Mouse (Mus musculus): Measurements from ENCODE around the gene Sec61a2. TPM values are rescaled to one million over a fixed set of nuclear protein-coding genes. Genes with fewer than 3 reads are reported as not detected.

The Sec61a2 gene
- polyA plus RNA-seq, 1 experiment, result 23.3 TPM

DNA sequence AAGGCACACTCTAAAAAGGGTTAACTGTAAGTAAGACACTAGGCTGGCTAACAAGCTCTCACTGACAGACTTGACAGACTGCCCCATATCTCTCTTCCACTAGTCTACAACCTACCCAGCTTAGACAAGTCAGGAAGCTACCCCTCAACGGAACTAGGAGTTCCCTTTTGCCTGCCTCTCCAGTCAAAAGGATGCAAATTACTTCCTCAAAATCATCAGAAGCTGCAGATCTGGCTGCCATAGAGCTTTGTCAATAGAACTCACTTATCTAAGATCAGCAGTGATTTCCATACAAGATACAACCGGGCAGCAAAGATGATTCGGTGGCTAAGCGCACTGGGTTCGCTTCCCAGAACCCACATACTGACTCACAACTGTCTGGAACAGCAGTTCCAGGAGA, 70.5 kb downstream of the Sec61a2 start:
- no peaks in the 10 kb centered on the region for H3K27me3 ChIP-seq (replicated peaks; ENCODE audit: control insufficient read depth, insufficient read depth, low read length)
- DNase-seq, result no peak
- H3K27ac ChIP-seq (ENCODE audit: insufficient read depth, low read depth, low read length), result no peak overlapping the region
- H3K36me3 ChIP-seq (ENCODE audit: control insufficient read depth, insufficient read depth, low read length), result no peaks in the 10 kb centered on the region; the same call in none of the 2 replicates
- no peak overlapping the region for H3K4me3 ChIP-seq (ENCODE audit: insufficient read depth, low read depth, low read length)
- TF ChIP-seq CTCF (conservative IDR thresholded peaks at IDR 0.05; ENCODE audit: insufficient read depth, insufficient read length, low read depth, low read length) (no peak), POLR2A (IDR thresholded peaks at IDR 0.05; ENCODE audit: low read depth, low read length) (no peak)
- no peaks in the 10 kb centered on the region; the same call in 1 of the 2 replicates for H3K4me1 ChIP-seq (ENCODE audit: control insufficient read depth, insufficient read depth, low read length)
- 78% methylated on average over 5 of the region's 5 CpGs for WGBS

DNA sequence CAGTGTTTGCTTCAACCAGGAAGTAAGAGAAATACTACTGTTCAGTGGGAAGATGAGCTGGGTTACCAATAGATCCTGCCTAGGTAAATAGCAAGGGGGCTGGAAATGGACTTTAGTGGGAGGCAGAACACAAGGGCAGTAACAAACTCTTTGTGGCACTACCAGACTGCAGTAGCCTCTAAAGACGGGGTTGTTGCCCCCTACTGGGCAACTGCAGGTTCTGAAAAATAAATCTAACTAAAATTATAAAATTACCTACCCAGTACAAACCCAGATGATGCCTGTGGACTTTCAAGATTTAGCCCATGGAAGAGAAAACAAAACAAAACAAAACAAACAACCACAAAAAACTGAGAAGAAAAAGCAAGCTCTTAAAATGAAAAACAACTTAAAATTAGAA, 71.0 kb downstream of the Sec61a2 start:
- Histone ChIP-seq H3K27me3 (replicated peaks; ENCODE audit: control insufficient read depth, insufficient read depth, low read length) (no peaks in the 10 kb centered on the region), H3K4me3 (ENCODE audit: insufficient read depth, low read depth, low read length) (no peak overlapping the region), H3K27ac (ENCODE audit: insufficient read depth, low read depth, low read length) (no peak overlapping the region), H3K36me3 (ENCODE audit: control insufficient read depth, insufficient read depth, low read length) (no peaks in the 10 kb centered on the region; the same call in none of the 2 replicates), H3K4me1 (ENCODE audit: control insufficient read depth, insufficient read depth, low read length) (no peaks in the 10 kb centered on the region; the same call in 1 of the 2 replicates)
- WGBS, result 15% methylated on average over 1 of the region's 1 CpGs
- TF ChIP-seq CTCF (conservative IDR thresholded peaks at IDR 0.05; ENCODE audit: insufficient read depth, insufficient read length, low read depth, low read length) (peak; percentile 30; the same call in 1 of the 2 replicates), POLR2A (IDR thresholded peaks at IDR 0.05; ENCODE audit: low read depth, low read length) (no peak)
- no peak for DNase-seq

DNA sequence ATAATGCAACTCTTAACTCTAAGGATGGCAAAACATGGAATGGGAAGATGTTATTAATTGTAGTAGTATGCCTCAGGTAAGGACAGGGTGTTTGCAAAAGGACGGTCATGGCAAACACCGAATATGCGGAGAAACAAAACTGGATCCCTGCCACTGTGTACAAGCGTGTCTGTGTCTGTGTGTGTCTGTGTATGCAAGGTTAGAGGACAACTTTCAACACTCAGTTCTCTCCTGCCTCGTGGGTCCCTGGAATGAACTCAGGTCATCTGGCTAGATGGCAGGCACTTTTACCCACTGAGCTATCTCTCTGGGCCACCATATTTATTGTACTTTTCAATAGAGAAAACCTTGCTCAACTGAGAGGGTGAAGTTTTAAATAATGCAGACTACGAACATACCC, 72.8 kb downstream of the Sec61a2 start:
- Histone ChIP-seq H3K27me3 (replicated peaks; ENCODE audit: control insufficient read depth, insufficient read depth, low read length) (no peaks in the 10 kb centered on the region), H3K4me1 (ENCODE audit: control insufficient read depth, insufficient read depth, low read length) (no peaks in the 10 kb centered on the region; the same call in 1 of the 2 replicates), H3K27ac (ENCODE audit: insufficient read depth, low read depth, low read length) (no peak overlapping the region), H3K36me3 (ENCODE audit: control insufficient read depth, insufficient read depth, low read length) (no peaks in the 10 kb centered on the region; the same call in none of the 2 replicates), H3K4me3 (ENCODE audit: insufficient read depth, low read depth, low read length) (no peak overlapping the region)
- DNase-seq, result no peak
- TF ChIP-seq POLR2A (IDR thresholded peaks at IDR 0.05; ENCODE audit: low read depth, low read length), result no peak
- no peak for TF ChIP-seq CTCF (conservative IDR thresholded peaks at IDR 0.05; ENCODE audit: insufficient read depth, insufficient read length, low read depth, low read length)
- WGBS, result 93% methylated on average over 6 of the region's 6 CpGs

DNA sequence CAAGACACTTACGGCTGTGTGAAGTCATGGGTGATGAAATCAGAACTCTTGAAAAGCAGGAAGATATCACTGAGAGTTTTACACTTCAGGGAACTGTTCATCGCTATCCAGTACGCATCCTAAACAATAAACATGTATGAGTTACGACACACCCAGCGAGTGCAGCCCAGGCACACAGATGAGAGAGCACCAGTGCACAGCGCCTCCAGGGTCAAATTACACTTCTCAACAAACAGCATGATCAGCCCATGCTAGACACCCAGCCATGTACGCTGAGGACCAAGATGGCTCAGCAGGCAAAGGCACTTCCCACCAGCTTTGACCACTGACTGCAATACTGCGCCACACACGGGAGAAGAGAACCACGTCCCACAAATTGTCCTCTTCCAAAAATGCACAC, 74.0 kb downstream of the Sec61a2 start:
- no peak for TF ChIP-seq POLR2A (IDR thresholded peaks at IDR 0.05; ENCODE audit: low read depth, low read length)
- no peak for TF ChIP-seq CTCF (conservative IDR thresholded peaks at IDR 0.05; ENCODE audit: insufficient read depth, insufficient read length, low read depth, low read length)
- Histone ChIP-seq H3K4me1 (ENCODE audit: control insufficient read depth, insufficient read depth, low read length) (no peaks in the 10 kb centered on the region; the same call in 1 of the 2 replicates), H3K27ac (ENCODE audit: insufficient read depth, low read depth, low read length) (no peak overlapping the region), H3K36me3 (ENCODE audit: control insufficient read depth, insufficient read depth, low read length) (no peaks in the 10 kb centered on the region; the same call in 1 of the 2 replicates), H3K4me3 (ENCODE audit: insufficient read depth, low read depth, low read length) (no peak overlapping the region), H3K27me3 (replicated peaks; ENCODE audit: control insufficient read depth, insufficient read depth, low read length) (no peaks in the 10 kb centered on the region)
- 71% methylated on average over 10 of the region's 10 CpGs for WGBS
- no peak for DNase-seq

Other genes starting within 250 kb of the Sec61a2 start
- 0.80 and 1.0 TPM in 2 replicates for gene Camk1d, start 180.9 kb downstream of the Sec61a2 start, polyA plus RNA-seq (2012; rRNA removed)
- 9.3 and 13.2 TPM in 2 replicates for gene Nudt5, start 50.4 kb downstream of the Sec61a2 start, polyA plus RNA-seq (2012; rRNA removed)
- gene Cdc123, start 50.3 kb downstream of the Sec61a2 start, polyA plus RNA-seq (2012; rRNA removed), result 71.5 and 74.7 TPM in 2 replicates
- gene Gm13199, start 32.5 kb downstream of the Sec61a2 start, polyA plus RNA-seq (2012; rRNA removed), result 2.1 TPM in 2 replicates
- gene Dhtkd1, start 47.4 kb upstream of the Sec61a2 start, polyA plus RNA-seq (2012; rRNA removed), result 25.2 and 27.0 TPM in 2 replicates
- gene Upf2, start 56.0 kb upstream of the Sec61a2 start, polyA plus RNA-seq (2012; rRNA removed), result 2.8 and 4.3 TPM in 2 replicates
- gene Proser2, start 234.8 kb upstream of the Sec61a2 start, polyA plus RNA-seq (2012; rRNA removed), result 7.8 and 7.9 TPM in 2 replicates